Mouse (Mus musculus): ENCODE data around the gene Gm49384. TPM values are rescaled to one million over a fixed set of nuclear protein-coding genes. Genes with fewer than 3 reads are reported as not detected.
A peak's percentile ranks its signal among the peaks of the same experiment; 100 is the strongest.
"Not testable (repeated sequence)": the region's sequence is repeated elsewhere in the genome, so short reads cannot be mapped to it uniquely, and the experiment has no call there.

Gm49384 gene
- polyA plus RNA-seq, 1 experiment from 2014 or later: 36.2 TPM

GRCm38 (mm10) chr12:69183583-69184308 is 20.3 kb downstream of the Gm49384 start, which contains the start of the genes Rpl36al and Mgat2:
TSS of gene Rpl36al (minus strand) at chr12:69184083.
TSS of gene Mgat2 (plus strand) at chr12:69184157.
- under 1% methylated on average over 84 of the region's 84 CpGs for WGBS
- peaks cover 12% of the 10 kb centered on the region for H3K4me1 ChIP-seq (replicated peaks)
- H3K27ac ChIP-seq: peak within 1 kb of the TSS; percentile 92
- H3K36me3 ChIP-seq: peaks cover 30% of the 10 kb centered on the region
- H3K9me3 ChIP-seq: no peaks in the 10 kb centered on the region
- H3K27me3 ChIP-seq: no peaks in the 10 kb centered on the region
- peak within 1 kb of the TSS; percentile 94 for H3K9ac ChIP-seq (replicated peaks)
- peak within 1 kb of the TSS; percentile 94 for H3K4me2 ChIP-seq
- peak; percentile 99 for ATAC-seq (ENCODE audit: insufficient number of reproducible peaks, insufficient read depth, low FRiP score, low TSS enrichment, low read depth)
- peak within 1 kb of the TSS; percentile 91 for H3K4me3 ChIP-seq (replicated peaks)

GRCm38 (mm10) chr12:69181800-69182199 is 22.3 kb downstream of the Gm49384 start:
- Histone ChIP-seq H3K4me2 (no peak overlapping the region), H3K36me3 (peaks cover 28% of the 10 kb centered on the region), H3K9me3 (no peaks in the 10 kb centered on the region), H3K4me3 (replicated peaks) (no peak overlapping the region), H3K9ac (replicated peaks) (no peak overlapping the region), H3K4me1 (replicated peaks) (peaks cover 12% of the 10 kb centered on the region), H3K27me3 (no peaks in the 10 kb centered on the region), H3K27ac (no peak overlapping the region)
- WGBS: 89% methylated on average over 4 of the region's 4 CpGs
- no peak for ATAC-seq (ENCODE audit: insufficient number of reproducible peaks, insufficient read depth, low FRiP score, low TSS enrichment, low read depth)

- H3K27ac ChIP-seq: no peak overlapping the region
- H3K27me3 ChIP-seq: no peaks in the 10 kb centered on the region
- no peak overlapping the region for H3K4me2 ChIP-seq
- H3K36me3 ChIP-seq: peaks cover 51% of the 10 kb centered on the region
- 0 out of 2 replicates have a peak, but pooled peaks cover 3% of the 10 kb centered on the region for H3K4me1 ChIP-seq (replicated peaks)
- no peak overlapping the region for H3K9ac ChIP-seq (replicated peaks)
- ATAC-seq (ENCODE audit: insufficient number of reproducible peaks, insufficient read depth, low FRiP score, low TSS enrichment, low read depth): no peak
- no peak overlapping the region for H3K4me3 ChIP-seq (replicated peaks)
- WGBS: 74% methylated on average over 12 of the region's 12 CpGs
- H3K9me3 ChIP-seq: no peaks in the 10 kb centered on the region
These were observed 24.7 kb downstream of the Gm49384 start for GRCm38 (mm10) chr12:69179371-69179770.

GRCm38 (mm10) chr12:69177526-69177925 is 26.5 kb downstream of the Gm49384 start:
- Histone ChIP-seq H3K27me3 (no peaks in the 10 kb centered on the region), H3K4me3 (replicated peaks) (no peak overlapping the region), H3K4me2 (no peak overlapping the region), H3K36me3 (peaks cover 68% of the 10 kb centered on the region), H3K9me3 (no peaks in the 10 kb centered on the region), H3K4me1 (replicated peaks) (no peaks in the 10 kb centered on the region), H3K27ac (no peak overlapping the region), H3K9ac (replicated peaks) (no peak overlapping the region)
- WGBS: 79% methylated on average over 3 of the region's 3 CpGs
- no peak for ATAC-seq (ENCODE audit: insufficient number of reproducible peaks, insufficient read depth, low FRiP score, low TSS enrichment, low read depth)

GRCm38 (mm10) chr12:69175975-69176374 is 28.1 kb downstream of the Gm49384 start:
- Histone ChIP-seq H3K4me3 (replicated peaks) (no peak overlapping the region), H3K4me2 (no peak overlapping the region), H3K9me3 (no peaks in the 10 kb centered on the region), H3K27me3 (no peaks in the 10 kb centered on the region), H3K9ac (replicated peaks) (no peak overlapping the region), H3K36me3 (peaks cover 59% of the 10 kb centered on the region), H3K27ac (no peak overlapping the region), H3K4me1 (replicated peaks) (no peaks in the 10 kb centered on the region)
- 95% methylated on average over 3 of the region's 3 CpGs for WGBS
- ATAC-seq (ENCODE audit: insufficient number of reproducible peaks, insufficient read depth, low FRiP score, low TSS enrichment, low read depth): no peak

- peaks cover 42% of the 10 kb centered on the region for H3K36me3 ChIP-seq
- H3K4me3 ChIP-seq (replicated peaks): no peak overlapping the region
- no peak overlapping the region for H3K9ac ChIP-seq (replicated peaks)
- no peak overlapping the region for H3K27ac ChIP-seq
- H3K4me1 ChIP-seq (replicated peaks): peaks cover 9% of the 10 kb centered on the region
- 92% methylated on average over 2 of the region's 2 CpGs for WGBS
- no peaks in the 10 kb centered on the region for H3K9me3 ChIP-seq
- H3K27me3 ChIP-seq: no peaks in the 10 kb centered on the region
- ATAC-seq (ENCODE audit: insufficient number of reproducible peaks, insufficient read depth, low FRiP score, low TSS enrichment, low read depth): no peak
- H3K4me2 ChIP-seq: no peak overlapping the region
These were observed 32.8 kb downstream of the Gm49384 start for GRCm38 (mm10) chr12:69171307-69171706.

- Histone ChIP-seq H3K4me3 (replicated peaks) (peak within 1 kb of the TSS; percentile 69), H3K27me3 (no peaks in the 10 kb centered on the region), H3K36me3 (peaks cover 17% of the 10 kb centered on the region), H3K27ac (peak within 1 kb of the TSS; percentile 73), H3K4me2 (peak within 1 kb of the TSS; percentile 94), H3K9me3 (no peaks in the 10 kb centered on the region), H3K4me1 (replicated peaks) (peaks cover 9% of the 10 kb centered on the region), H3K9ac (replicated peaks) (peak within 1 kb of the TSS; percentile 66)
- WGBS: under 1% methylated on average over 39 of the region's 40 CpGs
- peak; percentile 88 for ATAC-seq (ENCODE audit: insufficient number of reproducible peaks, insufficient read depth, low FRiP score, low TSS enrichment, low read depth)
These were observed 35.5 kb downstream of the Gm49384 start, which contains the start of gene Lrr1 for GRCm38 (mm10) chr12:69168461-69169106. TSS of gene Lrr1 (plus strand) at chr12:69168814.

- Histone ChIP-seq H3K4me3 (replicated peaks) (peak overlapping the region; percentile 69), H3K27ac (peak overlapping the region; percentile 73; the same call in 1 of the 2 replicates), H3K9ac (replicated peaks) (peak overlapping the region; percentile 66), H3K4me1 (replicated peaks) (peaks cover 9% of the 10 kb centered on the region), H3K9me3 (no peaks in the 10 kb centered on the region), H3K27me3 (no peaks in the 10 kb centered on the region), H3K36me3 (peaks cover 10% of the 10 kb centered on the region; the same call in 1 of the 2 replicates), H3K4me2 (peak overlapping the region; percentile 94)
- WGBS: 9% methylated on average over 18 of the region's 18 CpGs
- 0 out of 2 replicates have a peak, but pooled peaks have one; percentile 22 for ATAC-seq (ENCODE audit: insufficient number of reproducible peaks, insufficient read depth, low FRiP score, low TSS enrichment, low read depth)
These were observed 36.2 kb downstream of the Gm49384 start for GRCm38 (mm10) chr12:69167656-69168460.

GRCm38 (mm10) chr12:69166861-69167581 is 37.0 kb downstream of the Gm49384 start:
- not testable (repeated sequence) for H3K4me2 ChIP-seq; H3K9me3 ChIP-seq; ATAC-seq (ENCODE audit: insufficient number of reproducible peaks, insufficient read depth, low FRiP score, low TSS enrichment, low read depth); H3K27me3 ChIP-seq; H3K4me1 ChIP-seq (replicated peaks); H3K27ac ChIP-seq; H3K4me3 ChIP-seq (replicated peaks); H3K9ac ChIP-seq (replicated peaks); H3K36me3 ChIP-seq
- WGBS: 71% methylated on average over 8 of the region's 8 CpGs

GRCm38 (mm10) chr12:69164904-69165303 is 39.2 kb downstream of the Gm49384 start:
- H3K4me2 ChIP-seq: no peak overlapping the region
- no peak for ATAC-seq (ENCODE audit: insufficient number of reproducible peaks, insufficient read depth, low FRiP score, low TSS enrichment, low read depth)
- 56% methylated on average over 3 of the region's 3 CpGs for WGBS
- H3K9ac ChIP-seq (replicated peaks): no peak overlapping the region
- H3K4me1 ChIP-seq (replicated peaks): peaks cover 5% of the 10 kb centered on the region
- no peaks in the 10 kb centered on the region for H3K9me3 ChIP-seq
- H3K27me3 ChIP-seq: no peaks in the 10 kb centered on the region
- H3K4me3 ChIP-seq (replicated peaks): no peak overlapping the region
- no peak overlapping the region for H3K27ac ChIP-seq
- no peaks in the 10 kb centered on the region for H3K36me3 ChIP-seq

Measured in limb, embryonic 12.5 days (tissue).